Mouse (Mus musculus) MEL (cell line): ENCODE measurements at regions not wholly inside any gene's neighbourhood (a gene's known extent, or its start where the extent isn't known, plus 50 kb on each side); places are given as distances from the start of the nearest gene placed in this dataset.

Source experiments
- DNase-seq: peaks from one replicate; pipeline ENCODE4 v3.0.0; 2011; ENCODE audit warnings: low read depth, low spot score
- H3K27ac ChIP-seq: 2 replicates; pipeline ENCODE4 v1.5.1; 2012; ENCODE audit warnings: low read depth, mild to moderate bottlenecking, control low read depth, low read length, moderate library complexity; ENCODE audit not compliant: control insufficient read depth
- H3K27me3 ChIP-seq, 2 experiments: fragments of 150-350 bp in 1 of 2; sonication (generic) in 1 of 2; 2 replicates each; pipeline ENCODE4 v1.6.1; 2012; ENCODE audit warnings: low read length in 2 of 2, mild to moderate bottlenecking in 2 of 2, improper control_type of control experiment in 1 of 2, moderate library complexity in 1 of 2; ENCODE audit not compliant: insufficient read depth in 2 of 2, control insufficient read depth in 1 of 2
- H3K36me3 ChIP-seq, 2 experiments: 2 replicates each; pipeline ENCODE4 v1.6.1; 2012 to 2014; ENCODE audit warnings: low read length in 2 of 2, improper control_type of control experiment in 1 of 2, inconsistent platforms in 1 of 2, mild to moderate bottlenecking in 1 of 2; ENCODE audit not compliant: insufficient read depth in 2 of 2, control insufficient read depth in 1 of 2
- H3K4me1 ChIP-seq, 2 experiments: fragments of 150-350 bp in 1 of 2; sonication (generic) in 1 of 2; 2 replicates each; pipeline ENCODE4 v1.6.1; 2012; ENCODE audit warnings: low read length in 2 of 2, improper control_type of control experiment in 1 of 2, mild to moderate bottlenecking in 1 of 2; ENCODE audit not compliant: insufficient read depth in 2 of 2, control insufficient read depth in 1 of 2
- H3K4me3 ChIP-seq, 2 experiments: fragments of 150-350 bp in 1 of 2; sonication (generic) in 1 of 2; 2 replicates each; pipeline ENCODE4 v1.5.1; 2012; ENCODE audit warnings: low read depth in 2 of 2, low read length in 2 of 2, mild to moderate bottlenecking in 2 of 2, moderate library complexity in 2 of 2, control low read depth in 1 of 2, improper control_type of control experiment in 1 of 2; ENCODE audit not compliant: control insufficient read depth in 1 of 2, insufficient read depth in 1 of 2
- H3K79me2 ChIP-seq: 2 replicates; pipeline ENCODE4 v1.6.1; 2012; ENCODE audit warnings: mild to moderate bottlenecking, low read length, moderate library complexity; ENCODE audit not compliant: control insufficient read depth, poor library complexity, insufficient read depth
- H3K9ac ChIP-seq: 2 replicates; pipeline ENCODE4 v1.6.1; 2012; ENCODE audit warnings: low read depth, mild to moderate bottlenecking, control low read depth, low read length, moderate library complexity; ENCODE audit not compliant: control insufficient read depth, poor library complexity, severe bottlenecking
- H3K9me3 ChIP-seq: fragments of 150-350 bp; sonication (generic); replicated peaks from 2 replicates; pipeline ENCODE4 v1.6.1; 2012; ENCODE audit warnings: mild to moderate bottlenecking, low read length, improper control_type of control experiment, moderate library complexity; ENCODE audit not compliant: insufficient read depth
- BHLHE40 ChIP-seq: IDR thresholded peaks from 2 replicates; pipeline ENCODE4 v1.6.1; 2012; ENCODE audit warnings: low read depth, mild to moderate bottlenecking, inconsistent platforms, low read length, improper control_type of control experiment, borderline replicate concordance
- CHD1 ChIP-seq: IDR thresholded peaks from 2 replicates; pipeline ENCODE4 v1.6.1; 2012; ENCODE audit warnings: low read depth, mild to moderate bottlenecking, inconsistent platforms, low read length, improper control_type of control experiment
- CHD2 ChIP-seq: IDR thresholded peaks from 2 replicates; pipeline ENCODE4 v1.6.1; 2011; ENCODE audit warnings: low read length, improper control_type of control experiment
- CTCF ChIP-seq, 3 experiments: IDR thresholded peaks in 2 of 3; conservative IDR thresholded peaks in 1 of 3; 2 replicates each; pipeline ENCODE4 v1.5.1; 2011 to 2012; ENCODE audit warnings: low read length in 3 of 3, low read depth in 2 of 3, mild to moderate bottlenecking in 2 of 3, improper control_type of control experiment in 1 of 3, inconsistent platforms in 1 of 3, mixed read lengths in 1 of 3, moderate library complexity in 1 of 3; ENCODE audit not compliant: control insufficient read depth in 1 of 3, insufficient read depth in 1 of 3, poor library complexity in 1 of 3, severe bottlenecking in 1 of 3
- E2F4 ChIP-seq: IDR thresholded peaks from 2 replicates; pipeline ENCODE4 v1.6.1; 2011; ENCODE audit warnings: low read depth, low read length, improper control_type of control experiment, borderline replicate concordance
- EP300 ChIP-seq, 2 experiments: IDR thresholded peaks; 2 replicates each; pipeline ENCODE4 v1.6.1; 2011; ENCODE audit warnings: improper control_type of control experiment in 2 of 2, low read length in 2 of 2, low read depth in 1 of 2, mild to moderate bottlenecking in 1 of 2
- HCFC1 ChIP-seq: IDR thresholded peaks from 2 replicates; pipeline ENCODE4 v1.6.1; 2012; ENCODE audit warnings: low read depth, mild to moderate bottlenecking, inconsistent platforms, low read length, improper control_type of control experiment, moderate library complexity
- MAX ChIP-seq: IDR thresholded peaks from 2 replicates; pipeline ENCODE4 v1.6.1; 2011; ENCODE audit warnings: low read length, improper control_type of control experiment
- MEF2A ChIP-seq: IDR thresholded peaks from 2 replicates; pipeline ENCODE4 v1.6.1; 2014; ENCODE audit warnings: low read depth, mild to moderate bottlenecking, inconsistent platforms, low read length, improper control_type of control experiment; ENCODE audit not compliant: poor library complexity, insufficient replicate concordance, severe bottlenecking; ENCODE audit errors: extremely low read depth
- MXI1 ChIP-seq: IDR thresholded peaks from 2 replicates; pipeline ENCODE4 v1.6.1; 2011; ENCODE audit warnings: mild to moderate bottlenecking, low read depth, low read length, improper control_type of control experiment
- NELFE ChIP-seq: IDR thresholded peaks from 2 replicates; pipeline ENCODE4 v1.6.1; 2011; ENCODE audit warnings: low read depth, low read length, improper control_type of control experiment
- POLR2A ChIP-seq, 2 experiments: IDR thresholded peaks; 2 replicates each; pipeline ENCODE4 v1.6.1; 2011 to 2012; ENCODE audit warnings: low read length in 2 of 2, mild to moderate bottlenecking in 2 of 2, control low read depth in 1 of 2, improper control_type of control experiment in 1 of 2, low read depth in 1 of 2, moderate library complexity in 1 of 2; ENCODE audit not compliant: control insufficient read depth in 1 of 2, insufficient read depth in 1 of 2, poor library complexity in 1 of 2
- POLR2AphosphoS2 ChIP-seq: IDR thresholded peaks from 2 replicates; pipeline ENCODE4 v1.6.1; 2011; ENCODE audit warnings: low read length, improper control_type of control experiment
- RCOR1 ChIP-seq: IDR thresholded peaks from 2 replicates; pipeline ENCODE4 v1.6.1; 2012; ENCODE audit warnings: low read depth, mild to moderate bottlenecking, inconsistent platforms, low read length, improper control_type of control experiment
- SMC3 ChIP-seq: IDR thresholded peaks from 2 replicates; pipeline ENCODE4 v1.6.1; 2011; ENCODE audit warnings: low read depth, low read length, improper control_type of control experiment
- TCF12 ChIP-seq: IDR thresholded peaks from 2 replicates; pipeline ENCODE4 v1.6.1; 2014; ENCODE audit warnings: low read depth, mild to moderate bottlenecking, inconsistent platforms, low read length, improper control_type of control experiment, moderate library complexity
- USF2 ChIP-seq, 2 experiments: IDR thresholded peaks; 2 replicates each; pipeline ENCODE4 v1.6.1; 2011 to 2012; ENCODE audit warnings: improper control_type of control experiment in 2 of 2, low read length in 2 of 2, borderline replicate concordance in 1 of 2, inconsistent platforms in 1 of 2, low read depth in 1 of 2, mild to moderate bottlenecking in 1 of 2; ENCODE audit not compliant: insufficient read depth in 1 of 2
- ZC3H11A ChIP-seq: IDR thresholded peaks from 2 replicates; pipeline ENCODE4 v1.6.1; 2012; ENCODE audit warnings: low read depth, mild to moderate bottlenecking, inconsistent platforms, low read length, improper control_type of control experiment
- ZMIZ1 ChIP-seq: IDR thresholded peaks from 2 replicates; pipeline ENCODE4 v1.6.1; 2012; ENCODE audit warnings: low read depth, mild to moderate bottlenecking, inconsistent platforms, low read length, improper control_type of control experiment, moderate library complexity
- ZNF384 ChIP-seq: IDR thresholded peaks from 2 replicates; pipeline ENCODE4 v1.6.1; 2012; ENCODE audit warnings: low read depth, mild to moderate bottlenecking, inconsistent platforms, low read length, improper control_type of control experiment

- Histone ChIP-seq H3K4me3 (no peak overlapping the region), H3K27me3 (no peaks in the 10 kb centered on the region), H3K4me1 (no peaks in the 10 kb centered on the region), H3K9ac (no peak overlapping the region), H3K9me3 (no peaks in the 10 kb centered on the region), H3K36me3 (no peaks in the 10 kb centered on the region), H3K27ac (no peak overlapping the region), H3K79me2 (no peaks in the 10 kb centered on the region)
- DNase-seq, result no peak
- TF ChIP-seq SMC3, result no peak
Measured at GRCm38 (mm10) chr10:122515698-122516097, 67.4 kb downstream of the Avpr1a start.

GRCm38 (mm10) chr10:122519274-122519790, 71.0 kb downstream of the Avpr1a start:
- no peak overlapping the region for H3K27ac ChIP-seq
- H3K27me3 ChIP-seq, result no peaks in the 10 kb centered on the region
- H3K79me2 ChIP-seq, result no peaks in the 10 kb centered on the region
- no peak overlapping the region for H3K9ac ChIP-seq
- TF ChIP-seq HCFC1, result no peak
- TF ChIP-seq BHLHE40, result no peak
- no peak for TF ChIP-seq CHD1
- no peak for TF ChIP-seq MEF2A
- no peak for TF ChIP-seq POLR2AphosphoS2
- TF ChIP-seq ZC3H11A, result no peak
- TF ChIP-seq TCF12, result no peak
- TF ChIP-seq MAX, result no peak
- no peak for TF ChIP-seq MXI1
- no peak for TF ChIP-seq EP300 (IDR thresholded peaks at IDR 0.05; ENCODE audit: low read depth in 1 of 2, low read length in 2 of 2)
- no peak for TF ChIP-seq CTCF (IDR thresholded peaks at IDR 0.05 in 2 of 3, conservative IDR thresholded peaks at IDR 0.05 in 1 of 3; ENCODE audit: control insufficient read depth in 1 of 3, insufficient read depth in 1 of 3, low read depth in 2 of 3, low read length in 3 of 3, poor library complexity in 1 of 3, severe bottlenecking in 1 of 3)
- TF ChIP-seq SMC3, result no peak
- no peak for TF ChIP-seq E2F4
- no peak for TF ChIP-seq USF2 (IDR thresholded peaks at IDR 0.05; ENCODE audit: borderline replicate concordance in 1 of 2, insufficient read depth in 1 of 2, low read depth in 1 of 2, low read length in 2 of 2)
- no peak for TF ChIP-seq NELFE
- no peak for TF ChIP-seq ZNF384
- no peak for TF ChIP-seq ZMIZ1
- TF ChIP-seq CHD2, result no peak
- no peak for TF ChIP-seq POLR2A (IDR thresholded peaks at IDR 0.05; ENCODE audit: control insufficient read depth in 1 of 2, insufficient read depth in 1 of 2, low read depth in 1 of 2, low read length in 2 of 2, poor library complexity in 1 of 2)
- TF ChIP-seq RCOR1, result no peak
- no peak for DNase-seq
- H3K4me1 ChIP-seq, result no peaks in the 10 kb centered on the region
- H3K4me3 ChIP-seq, result no peak overlapping the region
- no peaks in the 10 kb centered on the region for H3K9me3 ChIP-seq
- no peaks in the 10 kb centered on the region for H3K36me3 ChIP-seq
